Mouse (Mus musculus): Measurements from ENCODE around the gene Mboat2.

DNA sequence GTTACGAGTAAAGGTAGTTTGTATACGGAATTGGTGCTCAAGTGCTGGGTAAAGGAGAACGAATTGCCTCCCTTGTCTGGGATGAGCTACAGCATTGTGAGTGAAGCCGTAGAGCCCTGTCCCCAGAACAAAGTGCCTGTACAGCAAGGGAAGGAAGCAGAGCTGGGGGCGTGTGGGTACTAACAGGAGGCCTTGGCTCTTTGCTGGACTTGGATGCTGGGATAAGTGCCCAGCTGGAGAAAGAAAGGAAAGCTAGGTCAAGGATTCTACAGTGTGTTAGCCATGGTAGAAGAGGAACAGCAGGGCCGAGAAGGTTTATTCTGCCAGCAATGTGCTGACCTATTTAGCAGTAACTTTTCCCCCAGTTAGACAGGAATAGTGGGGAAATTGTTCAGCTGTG, 134.7 kb downstream of the Mboat2 start:
- TF ChIP-seq POLR2A (IDR thresholded peaks at IDR 0.05; ENCODE audit: insufficient read depth, low read depth, low read length), result no peak
- no peak for TF ChIP-seq CTCF (IDR thresholded peaks at IDR 0.05; ENCODE audit: insufficient read depth, low read depth, low read length)
